Mouse (Mus musculus): Measurements from ENCODE around the gene Nploc4. TPM values are rescaled to one million over a fixed set of nuclear protein-coding genes. Genes with fewer than 3 reads are reported as not detected.

Nploc4 gene
- total and polyA plus RNA-seq, 3 experiments = 40.6 to 115 (median 50.4) TPM

DNA sequence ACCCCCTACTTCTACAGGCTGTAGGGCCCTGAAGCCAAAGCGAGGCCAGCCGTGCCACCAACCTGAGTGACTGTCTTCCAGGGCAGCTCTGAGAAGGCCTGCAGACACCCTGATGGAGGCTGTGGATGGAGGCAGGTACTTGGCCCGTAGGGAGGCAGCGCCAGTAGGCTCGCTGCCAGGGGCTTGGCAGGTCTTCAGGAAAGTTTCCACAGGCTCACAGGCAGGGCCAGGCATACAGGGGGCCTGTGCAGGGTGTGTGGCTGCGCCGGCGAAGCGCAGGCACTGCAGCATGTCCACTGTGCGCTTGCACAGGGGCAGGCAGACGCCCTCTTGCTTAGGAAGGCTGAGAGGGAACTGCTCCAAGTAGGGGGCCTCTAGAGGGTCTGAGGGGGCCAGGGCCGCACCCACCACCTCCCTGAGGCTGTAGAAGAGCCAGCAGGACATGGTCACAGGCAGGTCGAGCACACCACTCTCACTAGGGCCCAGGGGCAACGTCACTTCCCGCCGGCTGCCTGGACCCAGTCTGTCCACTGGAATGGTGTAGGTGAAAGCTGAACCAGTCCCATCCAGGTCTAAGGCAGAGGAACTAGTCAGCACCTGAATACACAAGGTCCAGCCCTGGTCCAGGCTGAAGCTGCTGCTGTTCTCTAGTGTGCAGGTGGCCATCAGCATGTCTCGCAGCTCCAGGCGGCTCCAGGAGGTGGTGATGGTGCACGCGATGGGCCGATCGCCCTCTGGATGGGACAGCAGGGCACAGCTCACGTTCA lies 63.5 kb downstream of the Nploc4 start:
- Histone ChIP-seq H3K4me1 (ENCODE audit: control insufficient read depth in 1 of 2, insufficient read depth in 2 of 2) (peaks cover 11 to 20% of the 10 kb centered on the region in 2 experiments), H3K79me2 (replicated peaks; ENCODE audit: control insufficient read depth, extremely low read depth, insufficient read depth, poor library complexity, severe bottlenecking) (no peaks in the 10 kb centered on the region), H3K36me3 (replicated peaks in 1 of 2; ENCODE audit: control insufficient read depth in 1 of 2, insufficient read depth in 1 of 2, low read length in 1 of 2) (peaks cover 24 to 87% of the 10 kb centered on the region in 2 experiments), H3K27ac (ENCODE audit: insufficient read depth, low read depth) (no peak overlapping the region), H3K4me3 (replicated peaks in 1 of 3; ENCODE audit: low read depth in 2 of 3, low read length in 2 of 3, poor library complexity in 1 of 3) (no peak overlapping the region), H3K4me2 (ENCODE audit: insufficient read depth, low read depth, poor library complexity, severe bottlenecking) (no peak overlapping the region), H3K27me3 (replicated peaks) (no peaks in the 10 kb centered on the region), H3K9me3 (replicated peaks; ENCODE audit: low read length) (no peaks in the 10 kb centered on the region), H3K9ac (ENCODE audit: insufficient read depth, low read depth) (no peak overlapping the region)
- no peak for DNase-seq (ENCODE audit: extremely low read depth)
- in situ Hi-C loops (cut with MboI; ENCODE audit: low pct_ligation_motif_present, low pct_unique_long_range_greater_than_20kb, low sequenced_read_pairs) = no loop called here
- dilution Hi-C loops (cut with MboI; ENCODE audit: extremely low pct_ligation_motif_present, extremely low pct_unique_long_range_greater_than_20kb, low sequenced_read_pairs) = no loop called here
- TF ChIP-seq KAT2A (IDR thresholded peaks at IDR 0.05; ENCODE audit: insufficient replicate concordance, low read length) (no peak), POLR2AphosphoS2 (IDR thresholded peaks at IDR 0.05; ENCODE audit: low read depth, low read length) (no peak), SIN3A (IDR thresholded peaks at IDR 0.05; ENCODE audit: low read length) (no peak)

DNA sequence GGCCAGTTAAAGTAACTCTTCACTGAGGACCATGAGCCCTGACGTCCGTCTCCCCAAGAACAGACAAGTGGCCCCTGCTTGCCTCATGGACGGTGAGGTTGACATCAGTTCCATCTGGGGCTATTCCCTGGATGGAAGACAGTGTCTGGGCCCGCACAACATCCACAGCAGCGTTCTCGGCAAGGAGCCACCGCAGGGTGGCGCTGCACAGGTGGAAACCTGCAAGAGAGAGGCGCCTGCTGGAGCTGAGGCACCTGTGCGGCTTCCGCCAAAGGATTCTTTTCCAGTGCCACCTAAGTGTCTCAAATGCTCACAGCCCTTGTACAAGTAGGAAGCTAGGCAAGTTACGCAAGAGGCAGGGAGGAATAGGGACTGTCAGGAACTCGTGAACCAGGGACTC lies 64.5 kb downstream of the Nploc4 start:
- TF ChIP-seq ZKSCAN1 (IDR thresholded peaks at IDR 0.05; ENCODE audit: borderline replicate concordance, low read depth, low read length) (no peak), RCOR1 (conservative IDR thresholded peaks at IDR 0.05; ENCODE audit: low read depth, low read length) (no peak), EP300 (IDR thresholded peaks at IDR 0.05; ENCODE audit: low read length) (no peak), SMC3 (IDR thresholded peaks at IDR 0.05; ENCODE audit: low read depth, low read length) (no peak), POLR2AphosphoS2 (IDR thresholded peaks at IDR 0.05; ENCODE audit: low read depth, low read length) (no peak), RAD21 (IDR thresholded peaks at IDR 0.05; ENCODE audit: low read depth, low read length) (no peak), POLR2A (IDR thresholded peaks at IDR 0.05; ENCODE audit: low read depth, low read length) (no peak), CTCF (conservative IDR thresholded peaks at IDR 0.05 in 1 of 2, IDR thresholded peaks at IDR 0.05 in 1 of 2; ENCODE audit: low read depth in 2 of 2, low read length in 2 of 2) (peak in 1 of 2 experiments; percentile 7; a peak in 1 of 4 replicates)
- DNase-seq (ENCODE audit: extremely low read depth) = no peak
- H3K9me3 ChIP-seq (replicated peaks; ENCODE audit: low read length) = no peaks in the 10 kb centered on the region
- H3K4me2 ChIP-seq (ENCODE audit: insufficient read depth, low read depth, poor library complexity, severe bottlenecking) = no peak overlapping the region
- H3K4me3 ChIP-seq (replicated peaks in 1 of 3; ENCODE audit: low read depth in 2 of 3, low read length in 2 of 3, poor library complexity in 1 of 3) = no peak overlapping the region
- H3K9ac ChIP-seq (ENCODE audit: insufficient read depth, low read depth) = no peak overlapping the region
- peaks cover 24 to 95% of the 10 kb centered on the region in 2 experiments for H3K36me3 ChIP-seq (replicated peaks in 1 of 2; ENCODE audit: control insufficient read depth in 1 of 2, insufficient read depth in 1 of 2, low read length in 1 of 2)
- no peak overlapping the region for H3K27ac ChIP-seq (ENCODE audit: insufficient read depth, low read depth)
- in situ Hi-C loops (cut with MboI; ENCODE audit: low pct_ligation_motif_present, low pct_unique_long_range_greater_than_20kb, low sequenced_read_pairs) (no loop called here), dilution Hi-C loops (cut with MboI; ENCODE audit: extremely low pct_ligation_motif_present, extremely low pct_unique_long_range_greater_than_20kb, low sequenced_read_pairs) (no loop called here)
- H3K27me3 ChIP-seq (replicated peaks) = no peaks in the 10 kb centered on the region
- H3K4me1 ChIP-seq (ENCODE audit: control insufficient read depth in 1 of 2, insufficient read depth in 2 of 2) = peaks cover 8 to 15% of the 10 kb centered on the region in 2 experiments
- no peaks in the 10 kb centered on the region for H3K79me2 ChIP-seq (replicated peaks; ENCODE audit: control insufficient read depth, extremely low read depth, insufficient read depth, poor library complexity, severe bottlenecking)

DNA sequence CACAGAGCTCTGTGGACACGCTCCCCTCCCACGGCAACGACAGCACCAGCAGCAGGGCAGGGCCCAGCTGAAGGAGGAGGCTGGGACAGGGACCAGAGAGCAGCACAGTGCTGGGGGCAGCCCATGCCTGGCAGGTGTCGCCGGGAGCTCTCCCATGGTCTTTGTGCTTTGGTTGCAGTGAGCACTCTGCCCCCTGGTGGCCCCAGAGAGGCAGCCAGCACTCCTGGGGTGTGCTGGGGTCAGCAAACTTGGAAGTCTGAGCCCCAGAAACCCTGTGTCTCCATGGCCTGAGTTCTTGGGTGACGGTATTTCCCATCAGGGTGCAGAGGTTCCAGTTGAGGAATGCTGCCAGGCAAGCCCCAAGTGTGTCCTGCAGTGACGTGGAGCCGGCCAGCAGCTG lies 67.9 kb downstream of the Nploc4 start:
- Histone ChIP-seq H3K9me3 (replicated peaks; ENCODE audit: low read length) (no peaks in the 10 kb centered on the region), H3K4me3 (replicated peaks in 1 of 3; ENCODE audit: low read depth in 2 of 3, low read length in 2 of 3, poor library complexity in 1 of 3) (no peak overlapping the region), H3K79me2 (replicated peaks; ENCODE audit: control insufficient read depth, extremely low read depth, insufficient read depth, poor library complexity, severe bottlenecking) (no peaks in the 10 kb centered on the region), H3K27me3 (replicated peaks) (no peaks in the 10 kb centered on the region), H3K4me1 (ENCODE audit: control insufficient read depth in 1 of 2, insufficient read depth in 2 of 2) (peaks cover 5 to 17% of the 10 kb centered on the region in 2 experiments), H3K9ac (ENCODE audit: insufficient read depth, low read depth) (no peak overlapping the region), H3K36me3 (replicated peaks in 1 of 2; ENCODE audit: control insufficient read depth in 1 of 2, insufficient read depth in 1 of 2, low read length in 1 of 2) (peaks cover 17 to 74% of the 10 kb centered on the region in 2 experiments), H3K4me2 (ENCODE audit: insufficient read depth, low read depth, poor library complexity, severe bottlenecking) (no peak overlapping the region), H3K27ac (ENCODE audit: insufficient read depth, low read depth) (no peak overlapping the region)
- dilution Hi-C loops (cut with MboI; ENCODE audit: extremely low pct_ligation_motif_present, extremely low pct_unique_long_range_greater_than_20kb, low sequenced_read_pairs) (no loop called here), in situ Hi-C loops (cut with MboI; ENCODE audit: low pct_ligation_motif_present, low pct_unique_long_range_greater_than_20kb, low sequenced_read_pairs) (no loop called here)
- DNase-seq (ENCODE audit: extremely low read depth) = peak; percentile 66
- no peak for TF ChIP-seq CHD1 (IDR thresholded peaks at IDR 0.05; ENCODE audit: low read depth, low read length)
- TF ChIP-seq HCFC1 (IDR thresholded peaks at IDR 0.05; ENCODE audit: low read depth, low read length) = no peak
- no peak for TF ChIP-seq BHLHE40 (IDR thresholded peaks at IDR 0.05; ENCODE audit: low read depth, low read length)
- TF ChIP-seq ELF1 (IDR thresholded peaks at IDR 0.05; ENCODE audit: low read depth, low read length) = no peak
- peak; percentile 71 for TF ChIP-seq RAD21 (IDR thresholded peaks at IDR 0.05; ENCODE audit: low read depth, low read length)
- TF ChIP-seq UBTF (IDR thresholded peaks at IDR 0.05; ENCODE audit: low read depth, low read length) = no peak
- no peak for TF ChIP-seq USF2 (conservative IDR thresholded peaks at IDR 0.05; ENCODE audit: low read depth, low read length)
- TF ChIP-seq ZC3H11A (IDR thresholded peaks at IDR 0.05; ENCODE audit: low read depth, low read length) = no peak
- 0 out of 2 replicates have a peak, but pooled peaks have one; percentile 20 for TF ChIP-seq MAZ (IDR thresholded peaks at IDR 0.05; ENCODE audit: low read depth, low read length)
- no peak for TF ChIP-seq ETS1 (conservative IDR thresholded peaks at IDR 0.05; ENCODE audit: low read depth, low read length)
- peak; percentile 8; the same call in 1 of the 2 replicates for TF ChIP-seq IRF4 (IDR thresholded peaks at IDR 0.05; ENCODE audit: low read depth, low read length)
- no peak for TF ChIP-seq POLR2A (IDR thresholded peaks at IDR 0.05; ENCODE audit: low read depth, low read length)
- no peak for TF ChIP-seq MXI1 (IDR thresholded peaks at IDR 0.05; ENCODE audit: low read depth, low read length)
- TF ChIP-seq SIN3A (IDR thresholded peaks at IDR 0.05; ENCODE audit: low read length) = no peak
- no peak for TF ChIP-seq USF1 (IDR thresholded peaks at IDR 0.05; ENCODE audit: low read depth, low read length)
- TF ChIP-seq CHD2 (IDR thresholded peaks at IDR 0.05; ENCODE audit: low read length) = no peak
- TF ChIP-seq MAX (IDR thresholded peaks at IDR 0.05; ENCODE audit: low read length) = peak; percentile 38; the same call in 1 of the 2 replicates
- TF ChIP-seq NRF1 (IDR thresholded peaks at IDR 0.05; ENCODE audit: low read depth, low read length) = no peak

Measured in CH12.LX (cell line).